Mouse (Mus musculus): Measurements from ENCODE around the gene Cald1. TPM values are rescaled to one million over a fixed set of nuclear protein-coding genes. Genes with fewer than 3 reads are reported as not detected.

The Cald1 gene
- polyA plus RNA-seq, 1 experiment from 2014 or later, result 52.4 TPM

- 56% methylated on average over 7 of the region's 7 CpGs for WGBS
- no peak for ATAC-seq (ENCODE audit: low FRiP score)
Observed at GRCm38 (mm10) chr6:34651298-34651697, 53.0 kb downstream of the Cald1 start.

GRCm38 (mm10) chr6:34655719-34656118, 57.4 kb downstream of the Cald1 start:
- no peak overlapping the region for H3K27ac ChIP-seq
- no peaks in the 10 kb centered on the region for H3K9me3 ChIP-seq (ENCODE audit: control insufficient read depth, low read length)

More at GRCm38 (mm10) chr6:34651298-34651697, 53.0 kb downstream of the Cald1 start:
- H3K9ac ChIP-seq, result no peak overlapping the region
- no peak overlapping the region for H3K27ac ChIP-seq
- H3K4me2 ChIP-seq (replicated peaks), result no peak overlapping the region
- no peaks in the 10 kb centered on the region for H3K36me3 ChIP-seq (replicated peaks; ENCODE audit: control insufficient read depth, insufficient read depth)
- no peaks in the 10 kb centered on the region for H3K27me3 ChIP-seq (ENCODE audit: control insufficient read depth, insufficient read depth, low read length)
- H3K4me3 ChIP-seq (replicated peaks; ENCODE audit: low read length), result no peak overlapping the region
- no peak for DNase-seq (ENCODE audit: low spot score)
- no peaks in the 10 kb centered on the region for H3K4me1 ChIP-seq (replicated peaks; ENCODE audit: control insufficient read depth, insufficient read depth, low read length)
- H3K9me3 ChIP-seq (ENCODE audit: control insufficient read depth, low read length), result no peaks in the 10 kb centered on the region

GRCm38 (mm10) chr6:34658791-34659190, 60.5 kb downstream of the Cald1 start:
- H3K4me3 ChIP-seq (replicated peaks; ENCODE audit: low read length), result no peak overlapping the region
- DNase-seq (ENCODE audit: low spot score), result no peak
- H3K9ac ChIP-seq, result no peak overlapping the region
- no peaks in the 10 kb centered on the region for H3K27me3 ChIP-seq (ENCODE audit: control insufficient read depth, insufficient read depth, low read length)
- WGBS, result 83% methylated on average over 5 of the region's 5 CpGs
- no peak overlapping the region for H3K27ac ChIP-seq
- no peak for ATAC-seq (ENCODE audit: low FRiP score)
- no peaks in the 10 kb centered on the region for H3K9me3 ChIP-seq (ENCODE audit: control insufficient read depth, low read length)
- H3K4me2 ChIP-seq (replicated peaks), result no peak overlapping the region
- H3K36me3 ChIP-seq (replicated peaks; ENCODE audit: control insufficient read depth, insufficient read depth), result no peaks in the 10 kb centered on the region
- peaks cover 5% of the 10 kb centered on the region; the same call in 1 of the 2 replicates for H3K4me1 ChIP-seq (replicated peaks; ENCODE audit: control insufficient read depth, insufficient read depth, low read length)

More at GRCm38 (mm10) chr6:34655719-34656118, 57.4 kb downstream of the Cald1 start:
- no peak overlapping the region for H3K4me2 ChIP-seq (replicated peaks)
- H3K36me3 ChIP-seq (replicated peaks; ENCODE audit: control insufficient read depth, insufficient read depth), result no peaks in the 10 kb centered on the region
- no peaks in the 10 kb centered on the region for H3K27me3 ChIP-seq (ENCODE audit: control insufficient read depth, insufficient read depth, low read length)
- H3K9ac ChIP-seq, result no peak overlapping the region
- DNase-seq (ENCODE audit: low spot score) (no peak), ATAC-seq (ENCODE audit: low FRiP score) (no peak)
- no peak overlapping the region for H3K4me3 ChIP-seq (replicated peaks; ENCODE audit: low read length)
- H3K4me1 ChIP-seq (replicated peaks; ENCODE audit: control insufficient read depth, insufficient read depth, low read length), result peaks cover 2% of the 10 kb centered on the region; the same call in 1 of the 2 replicates
- WGBS, result 78% methylated on average over 3 of the region's 3 CpGs

GRCm38 (mm10) chr6:34660724-34661123, 62.4 kb downstream of the Cald1 start:
- 37% methylated on average over 8 of the region's 8 CpGs for WGBS
- Histone ChIP-seq H3K4me1 (replicated peaks; ENCODE audit: control insufficient read depth, insufficient read depth, low read length) (peaks cover 5% of the 10 kb centered on the region; the same call in 1 of the 2 replicates), H3K4me3 (replicated peaks; ENCODE audit: low read length) (no peak overlapping the region), H3K36me3 (replicated peaks; ENCODE audit: control insufficient read depth, insufficient read depth) (no peaks in the 10 kb centered on the region), H3K27me3 (ENCODE audit: control insufficient read depth, insufficient read depth, low read length) (no peaks in the 10 kb centered on the region), H3K27ac (no peak overlapping the region; the same call in 1 of the 2 replicates), H3K9ac (no peak overlapping the region), H3K9me3 (ENCODE audit: control insufficient read depth, low read length) (no peaks in the 10 kb centered on the region), H3K4me2 (replicated peaks) (no peak overlapping the region)
- ATAC-seq (ENCODE audit: low FRiP score) (no peak), DNase-seq (ENCODE audit: low spot score) (no peak)

GRCm38 (mm10) chr6:34662626-34663025, 64.3 kb downstream of the Cald1 start:
- H3K27me3 ChIP-seq (ENCODE audit: control insufficient read depth, insufficient read depth, low read length), result no peaks in the 10 kb centered on the region
- no peaks in the 10 kb centered on the region for H3K9me3 ChIP-seq (ENCODE audit: control insufficient read depth, low read length)
- H3K27ac ChIP-seq, result no peak overlapping the region
- ATAC-seq (ENCODE audit: low FRiP score), result no peak
- no peaks in the 10 kb centered on the region for H3K36me3 ChIP-seq (replicated peaks; ENCODE audit: control insufficient read depth, insufficient read depth)
- no peak overlapping the region for H3K4me3 ChIP-seq (replicated peaks; ENCODE audit: low read length)
- no peak for DNase-seq (ENCODE audit: low spot score)
- no peak overlapping the region for H3K4me2 ChIP-seq (replicated peaks)
- H3K9ac ChIP-seq, result no peak overlapping the region
- WGBS, result 82% methylated on average over 6 of the region's 6 CpGs
- peaks cover 5% of the 10 kb centered on the region; the same call in 1 of the 2 replicates for H3K4me1 ChIP-seq (replicated peaks; ENCODE audit: control insufficient read depth, insufficient read depth, low read length)

GRCm38 (mm10) chr6:34664291-34664690, 66.0 kb downstream of the Cald1 start:
- Histone ChIP-seq H3K4me2 (replicated peaks) (no peak overlapping the region), H3K4me1 (replicated peaks; ENCODE audit: control insufficient read depth, insufficient read depth, low read length) (peaks cover 5% of the 10 kb centered on the region; the same call in 1 of the 2 replicates), H3K27ac (no peak overlapping the region), H3K9me3 (ENCODE audit: control insufficient read depth, low read length) (no peaks in the 10 kb centered on the region), H3K9ac (no peak overlapping the region), H3K4me3 (replicated peaks; ENCODE audit: low read length) (no peak overlapping the region), H3K27me3 (ENCODE audit: control insufficient read depth, insufficient read depth, low read length) (no peaks in the 10 kb centered on the region), H3K36me3 (replicated peaks; ENCODE audit: control insufficient read depth, insufficient read depth) (no peaks in the 10 kb centered on the region)
- no peak for ATAC-seq (ENCODE audit: low FRiP score)
- 92% methylated on average over 4 of the region's 4 CpGs for WGBS
- no peak for DNase-seq (ENCODE audit: low spot score)

- no peak overlapping the region for H3K4me2 ChIP-seq (replicated peaks)
- no peaks in the 10 kb centered on the region for H3K9me3 ChIP-seq (ENCODE audit: control insufficient read depth, low read length)
- no peaks in the 10 kb centered on the region for H3K27me3 ChIP-seq (ENCODE audit: control insufficient read depth, insufficient read depth, low read length)
- WGBS, result 77% methylated on average over 5 of the region's 5 CpGs
- no peak overlapping the region for H3K9ac ChIP-seq
- ATAC-seq (ENCODE audit: low FRiP score) (no peak), DNase-seq (ENCODE audit: low spot score) (no peak)
- H3K4me1 ChIP-seq (replicated peaks; ENCODE audit: control insufficient read depth, insufficient read depth, low read length), result peaks cover 5% of the 10 kb centered on the region; the same call in 1 of the 2 replicates
- H3K27ac ChIP-seq, result no peak overlapping the region
- no peaks in the 10 kb centered on the region for H3K36me3 ChIP-seq (replicated peaks; ENCODE audit: control insufficient read depth, insufficient read depth)
- H3K4me3 ChIP-seq (replicated peaks; ENCODE audit: low read length), result no peak overlapping the region
Observed at GRCm38 (mm10) chr6:34664749-34665148, 66.4 kb downstream of the Cald1 start.

GRCm38 (mm10) chr6:34668739-34669254, 70.5 kb downstream of the Cald1 start:
- no peaks in the 10 kb centered on the region for H3K27me3 ChIP-seq (ENCODE audit: control insufficient read depth, insufficient read depth, low read length)
- ATAC-seq (ENCODE audit: low FRiP score) (no peak), DNase-seq (ENCODE audit: low spot score) (no peak)
- H3K4me1 ChIP-seq (replicated peaks; ENCODE audit: control insufficient read depth, insufficient read depth, low read length), result no peaks in the 10 kb centered on the region
- H3K36me3 ChIP-seq (replicated peaks; ENCODE audit: control insufficient read depth, insufficient read depth), result no peaks in the 10 kb centered on the region
- 0 out of 2 replicates have a peak, but pooled peaks cover 6% of the 10 kb centered on the region for H3K9me3 ChIP-seq (ENCODE audit: control insufficient read depth, low read length)
- no peak overlapping the region for H3K4me2 ChIP-seq (replicated peaks)
- no peak overlapping the region for H3K27ac ChIP-seq
- no peak overlapping the region for H3K4me3 ChIP-seq (replicated peaks; ENCODE audit: low read length)
- no peak overlapping the region for H3K9ac ChIP-seq
- WGBS, result 92% methylated on average over 5 of the region's 5 CpGs

GRCm38 (mm10) chr6:34671355-34671754, 73.1 kb downstream of the Cald1 start:
- 81% methylated on average over 1 of the region's 1 CpGs for WGBS
- Histone ChIP-seq H3K27ac (no peak overlapping the region), H3K4me2 (replicated peaks) (no peak overlapping the region), H3K9me3 (ENCODE audit: control insufficient read depth, low read length) (0 out of 2 replicates have a peak, but pooled peaks cover 6% of the 10 kb centered on the region), H3K36me3 (replicated peaks; ENCODE audit: control insufficient read depth, insufficient read depth) (no peaks in the 10 kb centered on the region), H3K27me3 (ENCODE audit: control insufficient read depth, insufficient read depth, low read length) (no peaks in the 10 kb centered on the region), H3K4me1 (replicated peaks; ENCODE audit: control insufficient read depth, insufficient read depth, low read length) (no peaks in the 10 kb centered on the region), H3K4me3 (replicated peaks; ENCODE audit: low read length) (no peak overlapping the region), H3K9ac (no peak overlapping the region)
- DNase-seq (ENCODE audit: low spot score) (no peak), ATAC-seq (ENCODE audit: low FRiP score) (no peak)

GRCm38 (mm10) chr6:34674416-34674815, 76.1 kb downstream of the Cald1 start:
- no peak for ATAC-seq (ENCODE audit: low FRiP score)
- Histone ChIP-seq H3K4me1 (replicated peaks; ENCODE audit: control insufficient read depth, insufficient read depth, low read length) (no peaks in the 10 kb centered on the region), H3K27ac (no peak overlapping the region), H3K36me3 (replicated peaks; ENCODE audit: control insufficient read depth, insufficient read depth) (no peaks in the 10 kb centered on the region), H3K27me3 (ENCODE audit: control insufficient read depth, insufficient read depth, low read length) (no peaks in the 10 kb centered on the region), H3K9me3 (ENCODE audit: control insufficient read depth, low read length) (0 out of 2 replicates have a peak, but pooled peaks cover 6% of the 10 kb centered on the region), H3K4me2 (replicated peaks) (no peak overlapping the region), H3K4me3 (replicated peaks; ENCODE audit: low read length) (no peak overlapping the region), H3K9ac (no peak overlapping the region)
- 92% methylated on average over 7 of the region's 7 CpGs for WGBS
- no peak for DNase-seq (ENCODE audit: low spot score)
